Mouse (Mus musculus): ENCODE results near the gene Tctn3. TPM values are rescaled to one million over a fixed set of nuclear protein-coding genes. Genes with fewer than 3 reads are reported as not detected.
"Not testable (repeated sequence)": the region's sequence is repeated elsewhere in the genome, so short reads cannot be mapped to it uniquely, and the experiment has no call there.

Gene Tctn3
- total RNA-seq, 2 experiments from 2014 or later, result 5.5 to 7.6 TPM

DNA sequence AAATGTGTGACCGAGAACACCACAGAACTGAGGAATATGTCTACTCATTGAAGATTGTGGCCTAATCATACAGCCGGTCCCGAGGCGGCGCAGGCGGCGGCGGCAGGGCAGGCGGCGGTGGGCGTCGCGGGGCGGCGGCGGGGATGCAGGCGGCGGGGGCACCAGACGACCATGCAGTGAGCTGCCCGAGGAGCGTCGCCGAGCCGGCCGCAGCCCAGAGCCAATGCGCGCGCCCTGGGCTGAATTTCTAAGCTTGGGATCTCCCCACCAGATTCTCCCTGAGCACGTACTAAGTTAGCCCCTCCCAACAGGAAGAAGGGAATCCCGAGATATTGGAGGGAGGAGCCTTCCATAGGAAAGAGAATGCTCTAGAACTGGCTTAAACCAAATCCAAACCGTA lies 50.5 kb downstream of the Tctn3 start:
- DNase-seq (ENCODE audit: low spot score in 2 of 2), result not testable (repeated sequence)

DNA sequence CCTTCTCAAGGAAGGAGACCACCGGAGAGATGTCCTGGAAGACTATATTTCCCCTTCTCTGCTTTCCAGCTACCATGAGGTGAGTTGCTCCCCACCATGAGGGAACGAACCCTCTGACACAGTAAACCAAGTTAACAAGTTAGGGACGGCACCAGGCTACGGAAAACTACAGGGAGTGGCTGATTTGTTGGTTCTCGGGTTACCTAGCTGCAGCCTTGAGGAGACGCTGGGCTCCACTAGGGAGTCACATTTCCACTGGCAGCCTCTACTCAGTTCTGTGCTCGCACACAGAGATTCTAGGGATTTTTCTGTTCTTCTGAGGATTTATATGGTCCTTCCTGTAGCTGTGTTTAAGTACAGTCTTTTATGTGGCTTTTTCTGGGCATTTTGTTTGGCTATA lies 56.0 kb downstream of the Tctn3 start:
- no peak for DNase-seq (ENCODE audit: low spot score in 2 of 2)

DNA sequence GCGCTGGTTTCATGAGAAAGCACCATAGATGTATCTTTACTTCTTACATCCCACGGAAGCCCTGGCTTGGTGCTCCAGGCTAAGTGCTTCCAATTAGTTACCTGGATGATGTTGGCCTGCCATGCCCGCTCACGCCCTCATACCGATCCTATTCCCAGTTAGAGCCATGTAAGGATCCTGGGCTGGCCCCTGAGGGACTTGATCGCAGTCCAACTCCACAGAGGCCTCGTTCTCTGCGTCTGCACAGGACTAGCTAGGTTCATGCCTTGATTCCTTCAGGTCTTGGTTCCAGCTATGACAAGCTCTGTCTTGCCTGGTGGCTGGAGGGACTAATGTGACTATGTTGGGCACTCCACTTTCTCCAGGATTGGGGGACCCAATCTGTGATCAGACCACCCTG lies 56.9 kb downstream of the Tctn3 start:
- no peak for DNase-seq (ENCODE audit: low spot score in 2 of 2)

DNA sequence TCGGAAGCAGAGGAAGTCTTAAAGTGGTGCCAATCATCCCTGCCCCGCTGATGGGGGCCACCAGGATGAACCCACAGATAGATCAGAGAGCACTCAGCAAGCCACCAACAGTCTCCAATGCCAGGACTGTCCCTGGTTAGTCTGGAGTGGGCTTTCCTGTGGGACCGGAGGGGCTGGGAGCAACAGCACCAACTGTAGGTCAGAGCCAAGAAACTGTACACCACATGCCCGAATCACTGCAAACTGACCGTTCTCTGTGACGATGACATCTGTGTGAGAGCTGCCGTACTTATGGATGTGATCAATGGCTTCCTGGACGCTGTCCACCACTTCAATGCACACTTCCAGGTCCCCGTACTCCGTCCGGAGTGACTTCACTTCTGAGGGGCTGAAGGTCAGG lies 57.7 kb downstream of the Tctn3 start:
- no peak for DNase-seq (ENCODE audit: low spot score in 2 of 2)

DNA sequence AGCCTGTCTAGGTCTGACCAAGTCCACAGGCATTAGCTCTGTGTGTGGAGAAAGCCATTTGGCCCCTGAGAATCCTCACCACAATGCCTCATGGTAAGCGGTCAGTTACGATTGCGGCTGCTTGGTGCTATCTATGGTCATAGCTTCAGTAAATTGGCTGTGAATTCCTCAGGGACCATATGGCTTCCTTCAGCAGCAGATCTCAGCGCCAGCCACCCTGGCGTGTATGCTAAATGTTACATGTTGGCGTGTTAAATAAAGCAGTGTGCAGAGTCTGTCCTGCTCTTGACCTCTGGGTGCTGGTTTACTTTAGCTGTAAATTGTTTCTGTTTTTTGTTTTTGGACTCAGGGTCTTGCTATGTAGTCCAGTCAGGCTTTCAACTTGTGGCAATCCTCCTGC lies 58.2 kb downstream of the Tctn3 start:
- DNase-seq (ENCODE audit: low spot score in 2 of 2), result no peak

DNA sequence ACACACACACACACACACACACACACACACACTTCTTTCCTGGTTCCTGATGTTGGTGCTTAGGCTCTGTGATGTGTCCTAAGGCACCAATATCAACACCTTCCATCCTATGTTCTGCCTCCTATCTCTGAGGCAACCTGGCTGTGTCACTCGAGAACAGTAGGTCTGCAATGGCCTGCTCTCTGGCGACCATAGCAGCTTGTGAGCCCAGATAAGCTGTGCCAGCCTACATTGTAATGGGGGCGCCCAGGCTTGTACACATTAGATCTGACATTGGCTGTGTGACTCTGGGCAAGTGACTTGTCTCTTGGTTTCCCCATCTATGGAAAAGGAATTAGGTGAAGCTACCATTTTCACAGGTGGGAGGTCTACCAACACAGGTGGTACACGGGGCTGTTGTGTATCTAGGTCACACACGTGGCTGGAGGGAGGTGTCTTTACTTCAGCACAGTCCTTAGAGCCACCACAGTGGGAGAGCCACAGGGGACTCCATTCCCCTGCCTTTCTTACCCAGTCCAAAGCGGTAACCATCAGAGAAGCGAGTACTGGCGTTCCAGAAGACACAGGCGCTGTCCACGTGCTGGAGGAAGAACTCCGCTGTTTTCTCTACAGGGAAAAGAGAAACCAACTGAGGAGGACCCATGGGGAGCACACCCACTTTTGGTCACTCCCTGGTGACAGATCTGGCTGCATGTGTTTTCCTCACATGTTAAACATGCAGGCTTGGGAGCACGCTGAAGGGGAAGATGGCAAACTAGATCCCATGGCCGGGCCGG lies 58.8 kb downstream of the Tctn3 start:
- no peak for DNase-seq (ENCODE audit: low spot score in 2 of 2)

DNA sequence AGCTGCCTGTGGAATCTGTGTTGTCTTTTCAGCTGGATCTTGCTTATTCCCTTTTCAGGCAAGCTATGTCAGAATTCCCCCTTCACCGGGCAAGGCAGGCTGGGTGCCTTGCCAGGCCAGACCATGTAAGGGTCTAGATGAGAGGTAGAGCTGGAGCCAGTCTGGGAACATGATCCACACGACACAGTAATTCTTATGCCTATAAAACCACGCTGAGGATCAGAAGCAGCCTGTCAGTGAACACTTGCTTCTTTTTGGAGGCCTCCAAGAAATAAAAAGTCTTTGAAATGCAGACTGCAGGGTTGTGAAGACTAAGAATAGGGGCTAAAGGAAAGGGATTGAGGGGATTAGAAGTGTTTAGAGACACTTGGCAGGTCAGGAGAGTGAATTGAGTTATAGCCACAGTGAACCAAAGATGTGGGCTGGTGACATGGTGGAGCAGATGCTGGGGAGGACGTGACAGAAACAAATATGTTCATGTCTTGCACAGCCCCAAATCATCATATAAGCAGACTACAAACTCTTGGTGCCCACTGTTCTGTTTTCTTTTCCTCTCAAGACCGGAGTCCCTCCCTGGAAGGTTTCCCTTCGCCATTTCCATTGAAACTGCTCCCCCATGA lies 62.4 kb downstream of the Tctn3 start:
- DNase-seq (ENCODE audit: low spot score in 2 of 2), result no peak

DNA sequence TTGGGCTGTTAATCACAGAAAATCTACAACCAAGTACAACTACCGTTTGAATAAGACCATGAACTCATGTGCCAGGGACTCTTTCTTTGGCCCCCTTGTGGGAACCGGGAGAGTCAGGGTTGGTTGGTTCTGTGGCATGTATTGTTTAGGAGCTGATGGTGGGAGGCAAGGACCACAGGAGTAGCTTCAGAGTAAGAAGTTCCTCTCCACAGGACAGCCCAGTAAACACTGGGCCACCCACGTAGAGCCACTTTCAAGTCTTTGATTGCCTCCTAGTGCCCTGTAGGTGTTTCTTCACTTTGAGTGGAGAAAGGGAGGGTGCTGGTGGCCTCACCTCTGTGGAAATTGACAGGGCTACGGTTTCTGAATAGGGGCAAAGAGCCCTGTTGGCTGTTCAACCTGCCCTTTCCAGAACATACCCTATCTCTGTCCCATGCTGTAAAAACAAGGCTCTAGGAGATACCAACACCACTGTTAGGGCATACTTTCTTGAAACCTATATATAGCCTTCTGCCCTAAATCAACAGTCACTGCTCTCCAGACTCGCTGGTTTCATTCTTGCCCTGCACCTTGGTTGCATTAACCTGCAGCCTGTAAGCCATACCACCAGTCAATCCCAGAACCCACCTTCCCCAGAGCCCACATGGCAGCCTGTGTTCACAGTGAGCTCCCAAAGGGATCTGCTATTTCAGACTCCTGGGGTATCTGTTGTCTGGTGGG lies 63.1 kb downstream of the Tctn3 start:
- no peak for DNase-seq (ENCODE audit: low spot score in 2 of 2)

DNA sequence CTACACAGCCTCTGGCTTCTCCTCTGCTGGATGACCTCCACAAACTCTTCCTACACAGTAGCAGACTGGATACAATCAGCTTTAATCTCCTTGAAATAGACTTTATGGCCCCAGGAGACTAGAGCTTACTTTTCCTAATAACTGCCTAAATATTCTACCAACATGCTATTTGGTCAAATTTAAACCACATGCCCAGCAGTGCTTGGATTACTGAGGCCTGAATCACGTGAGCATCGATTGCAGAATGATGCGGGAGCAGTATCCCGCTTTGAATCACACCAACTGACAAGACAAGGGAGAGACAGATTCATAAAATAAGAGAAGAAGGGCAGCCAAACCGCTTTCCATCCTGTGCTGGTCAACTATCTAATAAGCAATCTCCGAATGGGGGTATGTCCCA lies 63.6 kb downstream of the Tctn3 start:
- no peak for DNase-seq (ENCODE audit: low spot score in 2 of 2)

Other genes starting within 250 kb of the Tctn3 start
- 100 to 1,000 TPM; 114 to 144 TPM for gene Sorbs1, start 98.5 kb downstream of the Tctn3 start, total RNA-seq (2021)
- 10 to 100 TPM; 29.3 to 30.2 TPM for gene Aldh18a1, start 23.8 kb downstream of the Tctn3 start, total RNA-seq (2021)
- gene Entpd1, start 133 bp upstream of the Tctn3 start, total RNA-seq (2021), result 10 to 100 TPM; 29.3 to 31.0 TPM
- gene Cc2d2b, start 136.5 kb upstream of the Tctn3 start, total RNA-seq (2021), result not detected
- gene Ccnj, start 219.0 kb upstream of the Tctn3 start, total RNA-seq (2021), result 1 to 10 TPM; 5.7 to 6.5 TPM